Mouse (Mus musculus): ENCODE measurements at regions not wholly inside any gene's neighbourhood (a gene's known extent, or its start where the extent isn't known, plus 50 kb on each side); places are given as distances from the start of the nearest gene placed in this dataset.
"Not testable (repeated sequence)": the region's sequence is repeated elsewhere in the genome, so short reads cannot be mapped to it uniquely, and the experiment has no call there.

DNA sequence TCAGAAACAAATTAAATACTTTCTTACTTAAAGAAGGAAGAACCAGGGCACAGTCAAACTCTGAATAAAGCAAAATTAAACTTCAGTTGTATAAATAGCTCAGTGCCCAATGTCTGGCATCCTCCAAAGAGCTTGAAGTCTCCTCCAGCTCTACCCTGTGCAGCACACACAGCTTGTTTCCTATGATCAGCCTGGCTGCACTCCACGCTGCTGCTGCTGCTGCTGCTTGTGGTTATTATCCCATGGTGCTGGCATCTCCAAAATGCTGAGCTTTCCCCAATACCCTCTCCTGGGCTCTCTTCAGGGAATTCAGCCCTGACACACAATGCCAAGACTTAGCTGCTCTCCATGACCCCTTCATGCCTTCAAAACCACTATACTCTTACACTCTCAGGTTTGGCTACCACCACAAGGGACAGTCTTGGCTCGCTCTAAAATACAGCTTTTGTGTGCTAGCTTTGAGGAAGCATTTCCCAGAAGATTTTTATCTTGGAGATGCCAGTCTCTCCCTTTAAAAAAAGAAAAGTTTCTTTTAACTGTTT is 121.0 kb downstream of the Rab10 start:
- H3K4me3 ChIP-seq (replicated peaks); H3K27me3 ChIP-seq; ATAC-seq (ENCODE audit: insufficient number of reproducible peaks, low FRiP score, low TSS enrichment, low read depth); H3K9ac ChIP-seq; H3K36me3 ChIP-seq; H3K4me1 ChIP-seq; H3K9me3 ChIP-seq (replicated peaks); H3K27ac ChIP-seq (replicated peaks); H3K4me2 ChIP-seq (replicated peaks): not testable (repeated sequence)
- WGBS: 59% methylated on average over 2 of the region's 2 CpGs

DNA sequence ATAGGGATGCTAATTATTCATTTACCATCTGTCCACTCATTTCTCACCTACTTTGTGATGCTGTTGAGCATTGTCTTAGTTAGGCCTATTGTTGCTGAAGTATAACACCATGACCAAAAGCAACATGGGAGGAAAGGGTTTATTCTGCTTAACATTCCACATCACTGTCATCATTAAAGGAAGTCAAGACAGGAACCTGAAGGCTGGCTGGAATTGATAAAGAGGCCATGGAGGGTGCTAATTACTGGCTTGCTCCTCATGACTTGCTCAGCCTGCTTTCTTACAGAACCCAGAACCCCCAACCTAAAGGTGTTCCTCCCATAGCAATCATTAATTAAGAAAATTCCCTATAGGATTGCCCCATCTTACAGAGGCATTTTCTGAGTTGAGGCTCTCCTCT is 121.6 kb downstream of the Rab10 start:
- Histone ChIP-seq H3K4me3 (replicated peaks) (no peak overlapping the region), H3K27ac (replicated peaks) (no peak overlapping the region), H3K36me3 (no peaks in the 10 kb centered on the region), H3K27me3 (no peaks in the 10 kb centered on the region), H3K4me1 (no peaks in the 10 kb centered on the region), H3K4me2 (replicated peaks) (no peak overlapping the region), H3K9me3 (replicated peaks) (no peaks in the 10 kb centered on the region), H3K9ac (no peak overlapping the region)
- ATAC-seq (ENCODE audit: insufficient number of reproducible peaks, low FRiP score, low TSS enrichment, low read depth): no peak

DNA sequence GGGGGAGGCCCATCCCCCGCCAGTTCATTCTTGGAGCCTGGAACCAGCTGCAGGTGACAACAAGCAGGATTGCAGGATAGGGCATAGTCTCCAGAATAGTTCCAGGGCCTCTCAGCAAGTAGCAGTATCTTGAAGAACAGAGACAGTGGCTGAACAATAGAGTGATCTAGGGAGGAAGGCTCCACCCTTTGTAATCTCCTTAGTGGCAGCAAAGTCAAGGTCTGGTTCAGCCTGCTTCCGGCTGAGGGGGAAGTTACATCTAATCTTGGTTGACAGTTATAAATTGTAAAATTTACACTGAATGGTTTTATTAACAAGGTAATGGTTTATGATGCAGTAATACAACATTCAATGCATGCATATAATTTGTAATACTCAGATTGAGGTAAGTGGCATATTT is 136.4 kb downstream of the Rab10 start:
- no peaks in the 10 kb centered on the region for H3K9me3 ChIP-seq (replicated peaks)
- no peak overlapping the region for H3K27ac ChIP-seq (replicated peaks)
- H3K36me3 ChIP-seq: no peaks in the 10 kb centered on the region
- no peak overlapping the region for H3K9ac ChIP-seq
- no peaks in the 10 kb centered on the region for H3K27me3 ChIP-seq
- ATAC-seq (ENCODE audit: insufficient number of reproducible peaks, low FRiP score, low TSS enrichment, low read depth): no peak
- 81% methylated on average over 2 of the region's 2 CpGs for WGBS
- no peak overlapping the region for H3K4me2 ChIP-seq (replicated peaks)
- H3K4me1 ChIP-seq: no peaks in the 10 kb centered on the region
- no peak overlapping the region for H3K4me3 ChIP-seq (replicated peaks)

DNA sequence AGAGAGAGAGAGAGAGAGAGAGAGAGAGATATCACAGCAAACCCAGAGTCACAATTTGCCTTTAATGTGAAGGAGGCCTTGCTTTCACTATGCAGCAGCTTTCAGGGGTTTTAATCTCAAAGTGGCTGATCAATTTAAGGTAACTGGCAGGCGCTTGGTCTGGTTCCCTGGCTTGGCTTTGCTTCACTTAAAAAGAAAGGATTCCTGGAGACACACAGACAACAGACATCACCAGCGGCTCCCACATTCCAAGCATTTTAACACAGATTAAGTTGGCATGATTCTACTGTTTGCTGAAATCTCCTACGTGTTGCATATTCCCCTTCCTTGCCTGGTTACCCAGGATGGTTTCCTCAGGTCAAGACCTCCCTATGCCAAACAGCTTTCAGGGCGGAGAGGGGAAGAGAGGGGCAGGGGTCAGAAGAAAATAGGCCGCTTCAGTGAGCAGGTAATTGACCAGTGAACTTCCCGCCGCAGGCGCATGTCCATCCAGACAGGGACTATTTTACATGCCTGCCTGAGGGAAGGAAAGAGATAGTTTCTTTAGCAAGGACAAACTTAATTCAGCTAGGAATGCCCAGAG is 140.0 kb downstream of the Rab10 start:
- not testable (repeated sequence) for H3K9me3 ChIP-seq (replicated peaks); H3K4me2 ChIP-seq (replicated peaks); H3K36me3 ChIP-seq; H3K27ac ChIP-seq (replicated peaks); H3K9ac ChIP-seq; H3K27me3 ChIP-seq; H3K4me1 ChIP-seq; H3K4me3 ChIP-seq (replicated peaks); ATAC-seq (ENCODE audit: insufficient number of reproducible peaks, low FRiP score, low TSS enrichment, low read depth)
- 22% methylated on average over 8 of the region's 8 CpGs for WGBS

DNA sequence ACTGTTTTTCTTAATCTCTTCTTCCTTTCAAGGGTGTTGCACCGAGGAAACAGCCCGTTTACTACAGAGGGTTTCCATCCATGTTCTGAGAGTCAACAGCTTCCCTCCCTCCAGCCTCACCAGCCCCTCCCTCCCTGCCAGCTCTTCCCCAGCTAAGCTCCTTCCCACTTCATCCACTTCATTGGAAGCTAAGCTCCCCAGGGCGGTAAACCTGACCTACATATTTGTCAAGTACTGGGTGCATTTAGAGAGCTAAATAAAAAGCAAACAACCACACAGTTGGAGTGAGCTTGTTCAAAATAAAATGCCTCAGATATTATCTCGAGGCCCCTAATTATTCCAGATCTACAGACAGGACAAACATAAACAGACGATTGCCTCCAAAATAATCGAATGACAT is 148.1 kb downstream of the Rab10 start:
- H3K4me1 ChIP-seq; H3K4me2 ChIP-seq (replicated peaks); H3K9ac ChIP-seq; ATAC-seq (ENCODE audit: insufficient number of reproducible peaks, low FRiP score, low TSS enrichment, low read depth); H3K36me3 ChIP-seq; H3K4me3 ChIP-seq (replicated peaks); H3K9me3 ChIP-seq (replicated peaks); H3K27ac ChIP-seq (replicated peaks); H3K27me3 ChIP-seq: not testable (repeated sequence)
- WGBS: 57% methylated on average over 6 of the region's 6 CpGs

DNA sequence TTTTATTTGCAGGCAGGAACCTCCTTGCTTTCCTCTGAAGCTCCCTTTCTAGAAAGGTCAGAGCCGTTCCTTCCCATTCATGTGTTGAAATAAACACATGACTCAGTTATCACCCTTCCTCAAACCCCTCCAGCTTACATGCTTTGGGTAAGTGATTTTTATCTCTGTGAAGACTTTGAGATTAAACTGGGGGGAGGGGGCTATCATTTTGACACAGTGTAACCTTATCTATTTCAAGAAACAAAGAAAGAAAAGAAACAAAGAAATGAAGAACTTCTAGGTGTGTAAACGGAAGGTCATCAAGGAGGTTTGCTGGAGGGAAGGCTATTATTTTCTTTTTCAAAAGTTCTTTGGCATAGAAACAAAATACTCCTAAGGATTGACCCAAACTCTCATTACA is 151.0 kb downstream of the Rab10 start:
- not testable (repeated sequence) for H3K27ac ChIP-seq (replicated peaks); H3K4me3 ChIP-seq (replicated peaks); H3K9me3 ChIP-seq (replicated peaks); H3K4me2 ChIP-seq (replicated peaks); ATAC-seq (ENCODE audit: insufficient number of reproducible peaks, low FRiP score, low TSS enrichment, low read depth); H3K9ac ChIP-seq; H3K4me1 ChIP-seq; H3K27me3 ChIP-seq; H3K36me3 ChIP-seq
- WGBS: 80% methylated on average over 2 of the region's 2 CpGs

DNA sequence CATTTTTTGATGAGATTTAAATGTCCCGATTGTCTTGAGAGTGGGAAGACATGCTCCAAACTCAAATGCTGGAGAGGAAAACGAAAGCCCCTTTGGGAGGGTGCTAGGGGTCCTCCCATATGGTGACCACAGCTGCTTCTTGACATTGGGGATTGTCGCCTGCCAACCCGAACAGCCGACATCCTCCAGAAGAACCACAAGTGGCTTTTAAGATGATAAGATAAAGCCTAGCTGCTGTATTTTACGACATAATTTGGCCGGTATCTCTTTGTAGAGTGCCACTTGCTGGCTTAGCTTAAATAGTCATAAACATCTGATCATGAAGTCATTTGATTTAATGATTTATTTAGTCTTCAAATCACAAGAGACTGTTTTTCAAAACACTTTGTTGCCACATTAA is 156.1 kb downstream of the Rab10 start:
- H3K4me1 ChIP-seq; H3K4me2 ChIP-seq (replicated peaks); H3K4me3 ChIP-seq (replicated peaks); H3K27ac ChIP-seq (replicated peaks); H3K9ac ChIP-seq; H3K9me3 ChIP-seq (replicated peaks); H3K36me3 ChIP-seq; H3K27me3 ChIP-seq; ATAC-seq (ENCODE audit: insufficient number of reproducible peaks, low FRiP score, low TSS enrichment, low read depth): not testable (repeated sequence)
- 84% methylated on average over 7 of the region's 7 CpGs for WGBS

DNA sequence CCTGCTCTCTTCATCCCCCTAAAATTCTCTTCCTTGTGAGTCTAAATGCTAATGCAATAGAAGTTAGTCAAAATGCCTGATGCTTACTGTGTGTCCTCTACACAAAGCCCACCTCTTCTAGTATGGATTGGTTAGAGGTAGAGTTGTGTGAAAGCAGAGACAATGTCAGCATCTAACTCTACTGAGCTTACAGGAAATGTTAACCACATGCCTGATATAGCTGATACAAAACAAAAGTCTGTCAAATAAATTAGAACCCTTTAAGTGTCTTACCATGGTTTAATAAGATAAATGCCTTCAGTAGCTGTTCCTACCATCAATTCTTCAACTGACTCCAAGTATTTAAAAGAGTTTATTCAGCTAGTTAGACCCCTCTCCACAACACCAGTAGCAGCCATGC is 177.2 kb downstream of the Rab10 start:
- H3K27ac ChIP-seq (replicated peaks); H3K9me3 ChIP-seq (replicated peaks); H3K9ac ChIP-seq; H3K4me1 ChIP-seq; ATAC-seq (ENCODE audit: insufficient number of reproducible peaks, low FRiP score, low TSS enrichment, low read depth); H3K36me3 ChIP-seq; H3K4me2 ChIP-seq (replicated peaks); H3K27me3 ChIP-seq; H3K4me3 ChIP-seq (replicated peaks): not testable (repeated sequence)

DNA sequence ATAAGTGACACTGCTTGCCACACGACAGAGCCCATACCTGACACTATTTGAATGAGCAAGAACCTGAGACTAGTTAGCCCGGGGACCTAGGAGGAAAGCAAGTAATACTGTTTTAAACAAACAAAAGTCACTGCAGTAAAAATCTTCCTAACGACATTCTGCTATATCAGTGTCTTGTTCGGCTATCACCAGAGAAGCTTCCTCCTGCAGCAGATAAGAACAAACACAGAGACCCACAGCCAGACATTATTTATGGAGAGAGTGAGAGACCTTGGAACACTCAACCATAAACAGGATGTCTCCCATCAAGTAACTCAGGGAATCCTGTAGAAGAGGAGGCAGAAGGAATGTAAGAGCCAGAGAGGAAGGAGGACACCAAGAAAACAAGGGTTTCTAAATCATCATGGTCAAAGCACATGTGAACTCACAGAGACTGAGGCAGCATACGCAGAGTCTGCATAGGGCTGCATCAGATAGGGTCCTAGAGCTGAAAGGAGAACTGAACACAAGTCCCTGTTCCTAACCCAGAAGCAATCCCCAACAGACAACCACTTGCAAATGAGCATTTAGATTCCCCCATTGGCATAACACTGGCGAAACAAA is 178.5 kb downstream of the Rab10 start:
- H3K36me3 ChIP-seq; H3K27ac ChIP-seq (replicated peaks); H3K9ac ChIP-seq; ATAC-seq (ENCODE audit: insufficient number of reproducible peaks, low FRiP score, low TSS enrichment, low read depth); H3K4me1 ChIP-seq; H3K4me3 ChIP-seq (replicated peaks); H3K27me3 ChIP-seq; H3K4me2 ChIP-seq (replicated peaks); H3K9me3 ChIP-seq (replicated peaks): not testable (repeated sequence)
- WGBS: 80% methylated on average over 6 of the region's 6 CpGs

DNA sequence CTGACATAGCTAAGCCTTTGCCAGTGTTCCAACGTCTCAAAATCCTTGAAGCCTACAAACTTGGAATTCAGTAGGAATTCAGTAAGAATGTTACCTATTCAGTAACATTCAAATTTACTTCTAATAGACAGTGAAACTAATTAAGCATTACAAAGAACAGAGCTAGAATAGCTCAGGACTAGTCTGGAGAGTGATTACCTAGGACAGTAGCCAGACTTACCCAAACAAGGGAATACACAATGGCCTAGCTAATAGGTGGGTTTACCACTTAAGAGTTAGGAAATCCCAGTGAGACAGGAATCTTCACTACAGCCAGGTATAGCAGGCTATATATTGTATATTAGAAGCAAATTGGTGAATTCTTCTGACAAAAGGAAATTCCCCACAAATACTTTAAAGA is 182.4 kb downstream of the Rab10 start:
- not testable (repeated sequence) for H3K4me1 ChIP-seq; H3K9me3 ChIP-seq (replicated peaks); H3K36me3 ChIP-seq; H3K27ac ChIP-seq (replicated peaks); H3K4me3 ChIP-seq (replicated peaks); ATAC-seq (ENCODE audit: insufficient number of reproducible peaks, low FRiP score, low TSS enrichment, low read depth); H3K4me2 ChIP-seq (replicated peaks); H3K9ac ChIP-seq; H3K27me3 ChIP-seq
- 67% methylated on average over 1 of the region's 1 CpGs for WGBS

DNA sequence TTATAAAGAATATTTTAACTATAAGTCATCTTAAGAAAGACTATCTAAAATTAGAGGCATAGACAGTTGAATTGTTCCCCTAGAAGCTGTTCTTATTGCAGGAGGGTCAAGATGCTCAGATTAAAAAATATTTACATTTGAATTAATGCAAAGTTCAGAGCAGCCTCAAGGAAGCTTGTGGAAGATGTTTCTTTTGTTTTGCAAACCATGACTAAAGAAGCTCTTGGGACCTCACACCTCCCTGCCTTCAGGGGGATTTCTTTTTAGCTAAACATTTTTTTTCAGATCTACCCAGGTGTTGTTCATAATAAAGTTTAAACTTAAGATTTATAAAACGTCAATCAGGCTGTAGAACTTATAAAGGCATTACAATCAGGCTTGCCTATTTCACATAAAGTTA is 185.7 kb downstream of the Rab10 start:
- H3K4me1 ChIP-seq: no peaks in the 10 kb centered on the region
- no peaks in the 10 kb centered on the region for H3K9me3 ChIP-seq (replicated peaks)
- 29% methylated on average over 1 of the region's 1 CpGs for WGBS
- no peak for ATAC-seq (ENCODE audit: insufficient number of reproducible peaks, low FRiP score, low TSS enrichment, low read depth)
- H3K27me3 ChIP-seq: no peaks in the 10 kb centered on the region
- H3K9ac ChIP-seq: no peak overlapping the region
- no peak overlapping the region for H3K4me3 ChIP-seq (replicated peaks)
- no peak overlapping the region for H3K4me2 ChIP-seq (replicated peaks)
- no peak overlapping the region for H3K27ac ChIP-seq (replicated peaks)
- no peaks in the 10 kb centered on the region for H3K36me3 ChIP-seq

DNA sequence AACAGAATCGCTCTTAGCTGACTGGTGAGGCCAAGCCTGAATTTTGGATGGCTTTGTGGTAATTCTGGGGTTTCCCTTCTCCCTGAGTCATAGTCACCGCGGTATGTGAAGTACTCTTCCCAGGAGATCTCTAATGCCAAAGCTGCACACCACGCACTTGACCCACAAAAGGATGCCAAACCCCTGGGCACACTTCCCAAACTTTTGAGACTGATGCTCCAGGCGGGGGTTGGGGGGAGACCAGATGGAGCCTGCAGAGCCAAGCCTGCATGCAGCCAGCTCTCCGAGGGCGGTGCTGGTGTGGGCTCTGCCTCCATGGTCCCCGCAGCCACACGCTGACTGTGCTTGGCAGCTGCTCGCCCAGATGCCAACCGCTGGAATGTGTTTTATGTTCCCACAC is 199.2 kb downstream of the Rab10 start:
- H3K4me3 ChIP-seq (replicated peaks); H3K27ac ChIP-seq (replicated peaks): not testable (repeated sequence)

More for the DNA sequence above, 199.2 kb downstream of the Rab10 start:
- H3K9ac ChIP-seq; H3K27me3 ChIP-seq; H3K4me1 ChIP-seq; H3K4me2 ChIP-seq (replicated peaks); H3K9me3 ChIP-seq (replicated peaks); H3K36me3 ChIP-seq: not testable (repeated sequence)
- WGBS: 63% methylated on average over 11 of the region's 11 CpGs
- peak; percentile 7; the same call in 1 of the 2 replicates for ATAC-seq (ENCODE audit: insufficient number of reproducible peaks, low FRiP score, low TSS enrichment, low read depth)
